Mouse (Mus musculus) embryonic facial prominence, embryonic 15.5 days (tissue): ENCODE measurements around the gene Mfn2. TPM values are rescaled to one million over a fixed set of nuclear protein-coding genes. Genes with fewer than 3 reads are reported as not detected.

ENCODE experiments used
- ATAC-seq: fragments of 200-750 bp; cut with Nextera tagmentation; 2 replicates; pipeline ENCODE4 v1.8.0; 2017; ENCODE audit warnings: low read depth, moderate TSS enrichment; ENCODE audit not compliant: insufficient number of reproducible peaks, low FRiP score, low TSS enrichment
- H3K27ac ChIP-seq: fragments of 300-500 bp; sonication (generic); replicated peaks from 2 replicates; pipeline ENCODE4 v1.5.1; 2015; ENCODE audit warnings: mild to moderate bottlenecking, inconsistent platforms
- H3K27me3 ChIP-seq: fragments of 300-500 bp; sonication (generic); 2 replicates; pipeline ENCODE4 v1.6.1; 2015; ENCODE audit warnings: inconsistent platforms
- H3K36me3 ChIP-seq: fragments of 300-500 bp; sonication (generic); 2 replicates; pipeline ENCODE4 v1.6.1; 2015; ENCODE audit warnings: mild to moderate bottlenecking, inconsistent platforms
- H3K4me1 ChIP-seq: fragments of 300-500 bp; sonication (generic); 2 replicates; pipeline ENCODE4 v1.6.1; 2015; ENCODE audit warnings: inconsistent platforms
- H3K4me2 ChIP-seq: fragments of 300-500 bp; sonication (generic); replicated peaks from 2 replicates; pipeline ENCODE4 v1.6.1; 2015; ENCODE audit warnings: mild to moderate bottlenecking, inconsistent platforms
- H3K4me3 ChIP-seq: fragments of 300-500 bp; sonication (generic); replicated peaks from 2 replicates; pipeline ENCODE4 v1.5.1; 2015; ENCODE audit warnings: mild to moderate bottlenecking, inconsistent platforms
- H3K9ac ChIP-seq: fragments of 300-500 bp; sonication (generic); 2 replicates; pipeline ENCODE4 v1.6.1; 2015; ENCODE audit warnings: inconsistent platforms
- H3K9me3 ChIP-seq: fragments of 300-500 bp; sonication (generic); replicated peaks from 2 replicates; pipeline ENCODE4 v1.6.1; 2016; ENCODE audit warnings: inconsistent platforms
- WGBS: fragments of 180-500 bp; shearing (Covaris S2); methylation state at CpG from one replicate; pipeline ENCODE4 v1.1.7; 2015; 5-methylcytosine and 5-hydroxymethylcytosine counted together
- polyA plus RNA-seq: library from polyadenylated mRNA; unstranded; fragments of >200 nt; fragmentation: Nextera tagmentation; extraction: Ambion mirVana; gene quantifications from 2 replicates; pipeline ENCODE4 v1.2.1, GENCODE M21; 2015

Mfn2 gene
- polyA plus RNA-seq, 1 experiment from 2014 or later = 39.4 TPM

- Histone ChIP-seq H3K4me2 (peak within 1 kb of the TSS; percentile 77), H3K4me1 (peaks cover 79% of the 10 kb centered on the region), H3K27ac (peak within 1 kb of the TSS; percentile 93), H3K9ac (peak within 1 kb of the TSS; percentile 83), H3K4me3 (peak within 1 kb of the TSS; percentile 83), H3K27me3 (no peaks in the 10 kb centered on the region), H3K9me3 (no peaks in the 10 kb centered on the region), H3K36me3 (peaks cover 8% of the 10 kb centered on the region; the same call in 1 of the 2 replicates)
- under 1% methylated on average over 51 of the region's 51 CpGs for WGBS
- peak; percentile 80 for ATAC-seq
Measured at GRCm38 (mm10) chr4:147936331-147936954, 31.9 kb upstream of the Mfn2 start, which contains the start of gene Plod1. TSS of gene Plod1 (minus strand) at chr4:147936767.

- ATAC-seq = no peak
- Histone ChIP-seq H3K27me3 (no peaks in the 10 kb centered on the region), H3K4me3 (peak overlapping the region; percentile 83), H3K9ac (peak overlapping the region; percentile 83), H3K27ac (0 out of 2 replicates have a peak overlapping the region, but pooled peaks have one; percentile 78), H3K9me3 (no peaks in the 10 kb centered on the region), H3K4me2 (peak overlapping the region; percentile 77), H3K4me1 (peaks cover 77% of the 10 kb centered on the region), H3K36me3 (peaks cover 14% of the 10 kb centered on the region; the same call in 1 of the 2 replicates)
- WGBS = 16% methylated on average over 9 of the region's 9 CpGs
Measured at GRCm38 (mm10) chr4:147935904-147936303, 31.4 kb upstream of the Mfn2 start.

GRCm38 (mm10) chr4:147934611-147935010 lies 30.1 kb upstream of the Mfn2 start:
- H3K9me3 ChIP-seq = no peaks in the 10 kb centered on the region
- peaks cover 68% of the 10 kb centered on the region for H3K4me1 ChIP-seq
- H3K4me2 ChIP-seq = peak overlapping the region; percentile 12; the same call in 1 of the 2 replicates
- H3K27me3 ChIP-seq = no peaks in the 10 kb centered on the region
- no peak for ATAC-seq
- H3K4me3 ChIP-seq = no peak overlapping the region
- H3K9ac ChIP-seq = no peak overlapping the region
- no peak overlapping the region for H3K27ac ChIP-seq
- peaks cover 25% of the 10 kb centered on the region for H3K36me3 ChIP-seq
- WGBS = 76% methylated on average over 4 of the region's 4 CpGs

- WGBS = 36% methylated on average over 3 of the region's 3 CpGs
- ATAC-seq = no peak
- Histone ChIP-seq H3K27ac (no peak overlapping the region), H3K9me3 (no peaks in the 10 kb centered on the region), H3K4me1 (peaks cover 64% of the 10 kb centered on the region), H3K9ac (no peak overlapping the region), H3K36me3 (peaks cover 30% of the 10 kb centered on the region), H3K27me3 (no peaks in the 10 kb centered on the region), H3K4me3 (no peak overlapping the region), H3K4me2 (peak overlapping the region; percentile 6; the same call in 1 of the 2 replicates)
Measured at GRCm38 (mm10) chr4:147934134-147934533, 29.6 kb upstream of the Mfn2 start.

GRCm38 (mm10) chr4:147930946-147931345 lies 26.4 kb upstream of the Mfn2 start:
- no peak overlapping the region for H3K9ac ChIP-seq
- WGBS = 93% methylated on average over 14 of the region's 14 CpGs
- no peaks in the 10 kb centered on the region for H3K9me3 ChIP-seq
- H3K4me1 ChIP-seq = peaks cover 39% of the 10 kb centered on the region
- no peaks in the 10 kb centered on the region for H3K27me3 ChIP-seq
- no peak overlapping the region for H3K4me2 ChIP-seq
- H3K27ac ChIP-seq = no peak overlapping the region
- H3K36me3 ChIP-seq = peaks cover 40% of the 10 kb centered on the region
- H3K4me3 ChIP-seq = no peak overlapping the region
- no peak for ATAC-seq

- no peaks in the 10 kb centered on the region for H3K27me3 ChIP-seq
Measured at GRCm38 (mm10) chr4:147928540-147928939, 24.0 kb upstream of the Mfn2 start.

GRCm38 (mm10) chr4:147928136-147928535 lies 23.6 kb upstream of the Mfn2 start:
- H3K4me2 ChIP-seq = no peak overlapping the region
- no peak for ATAC-seq
- H3K4me3 ChIP-seq = no peak overlapping the region
- 22% methylated on average over 9 of the region's 9 CpGs for WGBS
- H3K9me3 ChIP-seq = no peaks in the 10 kb centered on the region
- no peak overlapping the region for H3K9ac ChIP-seq
- no peaks in the 10 kb centered on the region for H3K27me3 ChIP-seq
- H3K4me1 ChIP-seq = peaks cover 12% of the 10 kb centered on the region
- peaks cover 65% of the 10 kb centered on the region for H3K36me3 ChIP-seq
- no peak overlapping the region for H3K27ac ChIP-seq

More at GRCm38 (mm10) chr4:147928540-147928939, 24.0 kb upstream of the Mfn2 start:
- ATAC-seq = no peak
- no peak overlapping the region for H3K27ac ChIP-seq
- no peaks in the 10 kb centered on the region for H3K9me3 ChIP-seq
- peaks cover 17% of the 10 kb centered on the region for H3K4me1 ChIP-seq
- no peak overlapping the region for H3K4me2 ChIP-seq
- WGBS = 82% methylated on average over 7 of the region's 7 CpGs
- H3K36me3 ChIP-seq = peaks cover 62% of the 10 kb centered on the region
- H3K4me3 ChIP-seq = no peak overlapping the region
- no peak overlapping the region for H3K9ac ChIP-seq

- no peak for ATAC-seq
- H3K27ac ChIP-seq = no peak overlapping the region
- 38% methylated on average over 8 of the region's 8 CpGs for WGBS
- H3K9ac ChIP-seq = no peak overlapping the region
- H3K9me3 ChIP-seq = no peaks in the 10 kb centered on the region
- no peak overlapping the region for H3K4me2 ChIP-seq
- peaks cover 10% of the 10 kb centered on the region for H3K4me1 ChIP-seq
- no peak overlapping the region for H3K4me3 ChIP-seq
- H3K27me3 ChIP-seq = no peaks in the 10 kb centered on the region
- H3K36me3 ChIP-seq = peaks cover 70% of the 10 kb centered on the region
Measured at GRCm38 (mm10) chr4:147927705-147928104, 23.2 kb upstream of the Mfn2 start.

- Histone ChIP-seq H3K36me3 (peaks cover 54% of the 10 kb centered on the region), H3K27me3 (no peaks in the 10 kb centered on the region), H3K9me3 (no peaks in the 10 kb centered on the region), H3K27ac (no peak overlapping the region), H3K9ac (no peak overlapping the region), H3K4me3 (no peak overlapping the region), H3K4me1 (0 out of 2 replicates have a peak, but pooled peaks cover 5% of the 10 kb centered on the region), H3K4me2 (no peak overlapping the region)
- no peak for ATAC-seq
- WGBS = 76% methylated on average over 11 of the region's 11 CpGs
Measured at GRCm38 (mm10) chr4:147922341-147922740, 17.8 kb upstream of the Mfn2 start.

GRCm38 (mm10) chr4:147920973-147921372 lies 16.5 kb upstream of the Mfn2 start:
- no peak overlapping the region for H3K27ac ChIP-seq
- H3K4me2 ChIP-seq = no peak overlapping the region
- no peaks in the 10 kb centered on the region for H3K27me3 ChIP-seq
- no peak overlapping the region for H3K9ac ChIP-seq
- WGBS = 40% methylated on average over 10 of the region's 10 CpGs
- H3K9me3 ChIP-seq = no peaks in the 10 kb centered on the region
- peaks cover 60% of the 10 kb centered on the region for H3K36me3 ChIP-seq
- ATAC-seq = no peak
- no peak overlapping the region for H3K4me3 ChIP-seq
- H3K4me1 ChIP-seq = 0 out of 2 replicates have a peak, but pooled peaks cover 5% of the 10 kb centered on the region

- Histone ChIP-seq H3K27me3 (no peaks in the 10 kb centered on the region), H3K36me3 (peaks cover 55% of the 10 kb centered on the region), H3K4me1 (0 out of 2 replicates have a peak, but pooled peaks cover 5% of the 10 kb centered on the region), H3K4me3 (no peak overlapping the region), H3K27ac (no peak overlapping the region), H3K9ac (no peak overlapping the region), H3K4me2 (no peak overlapping the region), H3K9me3 (no peaks in the 10 kb centered on the region)
- ATAC-seq = no peak
- 54% methylated on average over 7 of the region's 7 CpGs for WGBS
Measured at GRCm38 (mm10) chr4:147918459-147919121, 14.1 kb upstream of the Mfn2 start.
